Mouse (Mus musculus) ES-E14 (cell line): ENCODE measurements around the gene Vmn2r1.

ENCODE experiments used
- HCFC1 ChIP-seq: IDR thresholded peaks from 2 replicates; pipeline ENCODE4 v1.6.1; 2012; ENCODE audit warnings: low read length, inconsistent platforms, borderline replicate concordance; ENCODE audit not compliant: insufficient read depth
- ZC3H11A ChIP-seq: IDR thresholded peaks from 2 replicates; pipeline ENCODE4 v1.6.1; 2012; ENCODE audit warnings: low read depth, mild to moderate bottlenecking, inconsistent platforms, low read length, borderline replicate concordance

- no peak for TF ChIP-seq HCFC1
- TF ChIP-seq ZC3H11A: no peak
Measured at GRCm38 (mm10) chr3:64038136-64038841, 43.1 kb upstream of the Vmn2r1 start.
